Mouse (Mus musculus): ENCODE data around the gene Npas3.

Npas3 gene

GRCm38 (mm10) chr12:53695324-53695723 lies 446.8 kb downstream of the Npas3 start:
- no peak for DNase-seq (ENCODE audit: low spot score)

DNA sequence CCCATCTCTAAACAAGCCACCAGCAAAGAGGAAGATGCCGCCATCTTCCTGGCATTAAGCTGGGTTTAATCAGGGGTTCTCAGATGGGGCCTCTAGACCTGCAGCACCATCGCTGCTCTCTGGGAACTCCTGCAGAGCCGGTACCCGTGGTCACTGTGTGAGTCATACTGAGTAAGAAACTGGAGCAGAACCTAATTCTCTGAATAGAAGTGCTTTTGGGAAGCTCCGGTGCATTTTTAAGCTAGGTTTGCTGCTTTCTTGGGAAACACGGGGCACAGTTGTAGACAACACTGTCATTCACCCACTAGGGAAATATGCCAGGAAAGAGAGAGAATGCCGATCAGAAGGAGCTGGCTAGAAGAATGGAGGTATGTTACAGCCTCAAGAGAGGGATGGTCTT lies 449.2 kb downstream of the Npas3 start:
- DNase-seq (ENCODE audit: low spot score): no peak

DNA sequence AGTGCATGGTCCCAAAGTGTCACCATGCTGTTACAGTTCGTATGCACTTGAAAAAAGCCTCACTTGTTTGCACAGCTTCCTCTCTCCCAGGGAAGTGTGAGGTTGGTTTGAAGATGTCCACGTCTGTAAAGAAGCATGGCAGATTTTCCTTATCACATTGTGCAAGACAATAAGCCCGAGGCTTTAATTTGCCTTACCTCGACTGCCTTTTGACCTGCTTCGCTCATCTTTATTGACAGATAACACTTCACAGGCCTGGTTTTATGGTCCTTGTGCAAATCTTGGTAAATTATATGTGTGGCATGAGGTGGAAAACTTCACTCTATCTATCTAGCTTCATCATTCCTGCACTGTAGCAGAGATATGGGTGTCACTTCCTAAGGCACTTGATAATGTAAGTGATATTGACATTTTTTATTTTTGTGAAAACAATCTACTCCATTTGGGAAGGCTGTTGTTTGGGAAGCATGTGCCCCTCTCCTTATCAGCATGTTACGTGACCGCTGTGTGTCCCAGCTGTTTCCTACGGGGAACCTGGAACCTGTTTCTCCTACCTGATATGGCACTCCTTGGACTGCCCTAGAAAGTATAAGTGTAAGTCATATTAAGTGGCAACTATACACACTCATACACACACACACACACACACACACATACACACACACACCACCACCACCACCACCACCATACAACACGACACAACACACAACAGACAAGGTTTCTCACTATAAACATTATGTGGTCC lies 450.2 kb downstream of the Npas3 start:
- no peak for DNase-seq (ENCODE audit: low spot score)

DNA sequence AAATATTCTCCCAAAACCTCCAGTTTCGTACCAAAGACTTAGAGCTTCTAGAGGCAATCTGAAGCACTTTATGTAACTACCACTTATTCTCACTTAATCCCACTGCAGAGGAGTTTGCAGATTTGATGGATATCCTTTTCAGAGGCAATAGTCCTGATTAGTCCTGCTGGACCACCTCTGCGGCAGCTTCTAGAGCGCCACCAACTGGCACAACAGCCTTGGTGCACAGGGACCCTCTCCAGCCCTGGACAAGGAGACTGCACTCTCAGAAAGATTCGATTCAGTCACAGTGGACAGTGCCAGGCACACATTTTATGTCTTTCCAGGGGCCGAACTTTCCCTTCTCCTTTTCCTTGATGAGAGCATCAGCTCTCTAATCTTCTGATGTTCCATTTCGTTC lies 471.4 kb downstream of the Npas3 start:
- no peak for DNase-seq (ENCODE audit: low spot score)

- no peak for DNase-seq (ENCODE audit: low spot score)
Measured at GRCm38 (mm10) chr12:53722156-53722555, 473.7 kb downstream of the Npas3 start.

DNA sequence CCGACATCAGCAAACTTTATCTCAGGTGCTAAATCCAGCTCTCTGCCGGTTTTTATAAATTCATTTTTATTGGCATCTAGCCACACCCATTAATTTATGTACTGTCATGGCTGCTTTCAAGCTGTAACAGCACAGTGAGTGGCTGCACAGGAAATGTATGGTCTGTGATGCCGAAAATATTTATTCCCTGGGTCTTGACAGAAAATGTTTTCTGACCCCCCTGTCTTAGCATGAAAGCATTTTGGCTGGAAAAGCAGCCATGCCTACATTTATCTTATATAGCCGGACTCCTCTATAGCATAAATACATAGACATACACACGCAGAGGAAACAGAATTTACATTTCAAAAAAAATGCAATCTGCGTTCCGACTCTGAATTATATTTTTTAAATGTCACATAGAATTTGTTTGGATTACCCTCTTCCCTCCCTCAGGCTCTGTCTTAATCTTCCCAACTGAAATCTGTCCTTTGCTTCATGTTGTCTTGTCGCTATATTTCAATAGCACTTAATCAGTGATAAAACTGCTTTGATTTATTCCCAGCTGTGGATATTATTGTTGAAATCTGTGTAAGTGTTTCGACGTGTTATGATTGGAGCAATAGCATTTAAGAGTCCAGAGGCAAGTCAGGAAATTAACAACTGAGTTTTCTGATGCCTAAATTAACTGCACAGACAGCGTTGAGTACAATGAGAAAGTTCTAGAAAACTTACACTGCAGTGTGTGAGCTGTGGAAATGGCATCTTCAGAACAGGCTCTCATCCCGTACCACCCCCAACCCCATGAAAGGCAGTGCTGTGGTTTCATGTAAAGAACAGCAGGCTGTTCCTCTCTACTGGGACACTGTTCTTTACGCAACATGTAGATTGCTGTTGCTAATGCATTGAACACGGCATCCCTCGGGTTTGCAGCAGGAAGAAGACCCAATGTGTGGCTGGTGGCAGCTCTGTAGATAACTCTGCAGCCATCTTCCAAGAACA lies 474.5 kb downstream of the Npas3 start:
- DNase-seq (ENCODE audit: low spot score): no peak

DNA sequence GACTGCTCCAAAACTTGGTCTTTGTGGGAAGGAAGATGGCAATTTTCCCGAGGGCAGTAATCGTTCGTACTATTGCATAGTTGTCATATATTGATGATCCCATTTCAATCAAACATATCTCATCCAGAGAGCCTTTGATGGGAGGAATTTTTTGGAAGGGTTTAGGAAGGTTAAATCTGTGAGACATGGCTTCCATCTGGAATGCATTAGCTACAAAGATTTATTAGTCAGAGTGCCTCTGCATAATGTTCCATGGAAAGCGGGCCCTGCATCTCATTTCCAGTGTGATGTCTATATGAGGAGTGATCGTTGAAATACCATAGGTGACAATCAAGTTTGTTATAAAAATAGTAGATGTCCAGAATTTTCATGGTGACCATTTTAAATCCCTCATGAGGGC lies 480.8 kb downstream of the Npas3 start:
- no peak for DNase-seq (ENCODE audit: low spot score)

DNA sequence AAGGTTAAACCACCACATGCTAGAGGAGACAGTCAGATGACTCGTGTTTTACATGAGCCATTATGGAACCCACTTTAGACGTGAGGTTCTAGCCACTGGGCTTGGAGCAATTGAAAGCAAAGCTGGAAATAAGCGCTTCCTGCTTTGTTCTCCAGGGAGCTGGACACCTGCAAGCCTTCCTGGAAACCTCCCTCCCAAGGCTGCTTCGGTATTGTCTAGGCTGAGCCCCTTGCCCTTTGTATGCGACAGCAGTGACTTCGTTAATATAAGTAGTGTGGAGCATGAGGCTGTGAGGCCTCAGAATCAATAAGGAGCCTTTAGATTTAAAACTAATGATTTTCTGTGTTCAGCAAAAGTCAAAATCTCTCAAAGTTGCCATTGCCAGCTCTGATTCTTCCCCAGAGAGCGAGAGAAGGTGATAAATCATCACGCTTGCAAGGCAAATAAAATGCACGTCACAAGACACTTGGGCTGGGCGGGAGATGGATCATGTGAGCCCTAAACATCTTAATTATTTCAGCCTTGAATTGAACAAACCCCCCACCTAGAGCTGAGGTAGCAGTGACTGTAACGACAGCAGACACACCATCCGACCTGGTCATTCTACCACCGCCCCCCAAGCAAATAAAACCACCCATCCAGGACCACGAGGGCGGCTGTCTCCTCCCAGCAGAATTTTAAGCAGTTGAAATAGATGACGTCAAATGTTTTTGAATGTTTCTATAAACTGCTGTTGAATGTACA lies 490.2 kb downstream of the Npas3 start:
- no peak for DNase-seq (ENCODE audit: low spot score)

GRCm38 (mm10) chr12:53746653-53747052 lies 498.2 kb downstream of the Npas3 start:
- no peak for DNase-seq (ENCODE audit: low spot score)

DNA sequence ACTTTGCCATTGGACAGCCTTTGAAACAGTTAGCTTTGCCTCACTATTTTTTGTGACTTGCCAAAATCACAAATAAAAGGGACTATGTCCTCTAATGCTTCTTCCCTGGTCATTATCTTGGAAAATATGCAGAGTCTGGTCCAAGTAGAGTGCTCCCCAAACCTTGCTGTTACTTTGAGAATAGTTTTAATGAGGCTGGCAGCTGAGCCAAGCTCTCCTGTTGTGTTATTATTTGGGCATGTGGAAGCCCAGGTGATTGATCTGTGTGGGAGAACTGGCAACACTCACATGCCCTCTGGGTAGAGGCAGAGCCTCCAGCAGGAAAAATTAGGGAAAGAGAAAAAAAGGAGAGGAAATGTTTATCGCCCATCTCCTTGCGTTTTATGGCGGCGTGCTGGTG lies 500.9 kb downstream of the Npas3 start:
- DNase-seq (ENCODE audit: low spot score): no peak

DNA sequence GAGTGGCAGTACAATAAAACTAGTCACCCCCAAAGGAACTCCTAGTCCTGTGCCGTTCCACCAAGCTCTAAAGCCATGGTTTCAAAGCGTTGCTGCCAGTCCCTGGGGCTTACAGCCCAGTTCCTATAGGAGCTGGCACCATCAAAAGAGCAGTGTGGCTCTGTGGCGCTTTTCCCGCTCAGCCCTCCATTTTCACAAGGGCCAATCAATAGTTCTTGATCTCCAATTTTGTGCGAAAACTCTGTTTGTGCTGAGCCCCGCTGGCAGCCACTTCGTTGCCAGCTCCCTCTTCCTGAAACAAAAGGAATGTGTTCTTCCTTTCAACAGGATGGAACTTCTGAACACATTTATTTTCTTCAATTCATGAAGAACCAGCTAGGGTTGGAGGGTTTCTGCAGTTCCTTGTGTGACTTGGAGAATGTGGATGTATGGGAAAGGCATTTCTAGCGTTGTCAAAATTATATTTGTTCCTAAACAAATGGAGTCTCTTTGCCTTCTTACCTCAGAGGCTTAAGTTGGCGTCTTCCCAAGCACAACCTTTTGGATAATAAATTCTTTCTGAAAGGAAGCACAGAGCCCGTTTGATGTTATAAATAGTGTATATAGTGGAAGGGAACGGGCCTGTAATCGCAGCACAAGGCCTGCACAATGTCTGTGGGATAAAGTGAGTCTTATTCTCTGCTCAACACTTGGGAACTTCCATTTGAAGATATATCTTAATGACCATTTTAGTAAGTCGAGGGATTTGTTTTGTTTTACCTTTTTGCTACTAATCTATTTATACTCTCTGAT lies 504.0 kb downstream of the Npas3 start:
- DNase-seq (ENCODE audit: low spot score): no peak

- no peak for DNase-seq (ENCODE audit: low spot score)
Measured at GRCm38 (mm10) chr12:53753368-53753937, 505.0 kb downstream of the Npas3 start.

DNA sequence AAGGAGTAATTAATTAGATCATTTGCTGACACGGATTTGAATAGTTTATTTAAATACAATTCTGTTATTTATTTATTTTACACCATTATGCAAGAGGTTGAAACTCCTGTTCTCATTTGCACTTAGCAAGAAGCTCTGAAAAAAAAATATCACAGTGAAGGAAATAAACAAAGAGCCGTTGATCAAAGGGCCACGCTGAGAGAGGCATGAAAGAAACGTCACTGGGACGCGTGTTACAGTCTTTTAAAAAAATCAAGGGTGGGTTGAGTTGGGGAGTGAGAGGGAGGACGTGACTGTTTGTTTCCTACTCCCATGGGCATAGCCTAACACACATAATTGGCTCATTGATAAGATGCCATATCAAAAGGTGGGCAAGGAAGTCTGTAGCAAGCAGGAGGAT lies 505.8 kb downstream of the Npas3 start:
- no peak for DNase-seq (ENCODE audit: low spot score)

- no peak for DNase-seq (ENCODE audit: low spot score)
Measured at GRCm38 (mm10) chr12:53757631-53758030, 509.2 kb downstream of the Npas3 start.

DNA sequence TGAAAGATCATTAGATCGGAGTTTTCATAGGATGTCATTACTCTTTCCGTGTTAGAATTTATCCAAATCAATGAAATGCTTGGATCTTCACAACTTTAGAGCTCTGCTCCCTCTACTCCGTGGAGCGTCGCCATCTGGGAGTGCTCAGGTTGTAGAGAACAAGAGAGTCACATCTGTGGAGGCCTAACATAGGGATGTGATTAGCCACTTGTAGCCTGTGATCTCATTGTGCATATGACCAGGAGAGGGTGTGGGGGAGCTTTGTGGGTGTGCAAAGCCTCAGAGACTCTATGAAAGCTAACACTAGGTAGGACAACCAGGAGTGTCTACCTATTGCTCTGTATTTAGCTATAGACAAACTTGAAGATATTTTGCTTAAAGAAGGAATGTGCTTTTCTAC lies 509.9 kb downstream of the Npas3 start:
- no peak for DNase-seq (ENCODE audit: low spot score)

DNA sequence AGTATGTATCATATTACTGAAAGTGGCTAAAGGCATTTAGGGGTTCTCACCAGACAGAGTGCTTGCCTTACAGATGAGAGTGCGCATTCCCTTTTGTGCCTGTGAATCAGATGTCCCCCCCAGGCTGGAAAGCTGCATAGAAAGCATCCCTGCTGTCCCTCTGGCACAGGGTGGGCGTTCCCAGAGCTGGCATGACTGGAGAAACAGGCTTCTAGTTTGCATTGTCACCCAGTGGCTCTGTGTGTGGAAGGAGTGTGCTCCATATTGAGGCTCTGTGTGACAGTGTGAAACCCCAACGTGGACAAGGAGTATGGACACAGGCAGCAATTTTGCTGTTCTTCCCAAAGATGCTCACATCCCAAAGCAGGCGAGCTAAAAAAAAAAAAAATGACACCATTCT lies 515.7 kb downstream of the Npas3 start:
- DNase-seq (ENCODE audit: low spot score): no peak

GRCm38 (mm10) chr12:53768392-53768791 lies 519.9 kb downstream of the Npas3 start:
- DNase-seq (ENCODE audit: low spot score): no peak

DNA sequence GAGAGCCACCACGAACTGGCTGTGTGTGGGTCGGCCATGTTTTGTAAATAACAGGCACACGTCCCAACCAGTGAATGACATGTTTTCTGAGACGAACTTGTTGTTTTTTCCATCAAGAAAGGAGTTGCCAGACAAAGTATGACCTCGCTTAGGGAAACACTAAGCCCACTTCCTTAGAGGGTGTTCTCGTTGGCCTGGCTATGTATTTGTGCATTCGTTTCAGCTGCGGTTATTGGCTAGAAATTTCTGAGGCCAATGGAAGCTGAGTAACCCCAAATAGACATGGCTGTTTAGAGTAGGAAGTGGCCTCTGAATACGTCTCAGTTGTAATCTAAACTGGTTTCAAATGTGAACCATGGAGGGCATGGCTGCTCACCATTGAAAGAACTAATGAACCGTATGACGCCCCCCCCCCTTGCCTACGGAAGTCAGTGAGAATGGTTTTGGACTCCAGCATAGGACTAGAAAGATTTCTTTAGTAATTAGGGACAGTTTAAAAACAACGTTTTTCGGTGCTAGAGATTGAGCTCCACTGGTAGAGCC lies 523.0 kb downstream of the Npas3 start:
- DNase-seq (ENCODE audit: low spot score): no peak

DNA sequence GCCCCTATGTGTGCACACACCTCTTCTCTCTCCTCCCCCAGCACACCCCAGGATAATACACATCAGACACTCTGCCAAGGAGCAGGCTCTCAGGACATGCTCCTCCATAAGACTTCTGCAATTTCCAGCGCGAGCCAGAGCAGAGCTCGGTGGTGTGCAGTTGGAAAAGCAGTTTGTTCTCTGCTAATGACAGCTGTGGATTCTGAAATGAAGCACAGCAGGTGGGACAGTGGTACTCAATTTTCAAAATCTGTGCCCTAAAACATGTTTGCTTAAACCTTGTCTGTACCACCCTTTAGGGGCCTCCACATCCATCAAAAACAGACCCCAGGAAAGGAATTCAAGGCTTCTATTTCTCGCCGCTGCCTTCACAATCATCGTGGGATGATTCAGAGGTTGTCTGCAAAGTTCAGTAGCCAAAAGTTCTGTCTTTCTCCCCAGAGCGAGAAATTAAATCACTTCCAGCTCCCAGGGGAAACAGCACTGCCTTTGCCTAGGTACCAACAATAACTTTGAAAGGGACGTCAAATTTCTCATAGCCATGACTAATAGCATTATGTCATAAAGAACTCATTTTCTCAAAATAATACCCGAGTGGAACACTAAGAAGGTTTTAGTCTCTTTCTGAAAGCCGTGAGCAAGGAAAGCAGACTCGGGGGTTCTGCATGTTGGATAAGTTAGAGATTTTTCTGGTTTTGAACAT lies 533.5 kb downstream of the Npas3 start:
- DNase-seq (ENCODE audit: low spot score): no peak

- DNase-seq (ENCODE audit: low spot score): no peak
Measured at GRCm38 (mm10) chr12:53789501-53789900, 541.0 kb downstream of the Npas3 start.

Measured in adipocyte (in vitro differentiated cells).